In genomic region chr12:110122976-110123375, GRCm38 (mm10) we compare ENCODE assay signal across 13 mouse cellular contexts.
A peak's percentile ranks its signal among the peaks of the same experiment; 100 is the strongest.
DNase-seq lines count a peak whose midpoint lies in the region; ATAC-seq and TF ChIP-seq lines count a peak whose summit lies in the region.
"Had no signal": no experiment of that assay in that cellular context is flagged by ENCODE, and none has a peak within 500 bp of the region (broad histone marks: within the 10 kb centered on the region; RNA-seq: fewer than 3 reads in every experiment).

No protein-coding gene starts in this region.

- H3K36me3 ChIP-seq in kidney, postnatal 0 days (ENCODE audit: insufficient read depth, low read length) = no peaks in the 10 kb centered on the region
- H3K36me3 ChIP-seq in lung, postnatal 0 days (ENCODE audit: insufficient read depth, low read length) = no peaks in the 10 kb centered on the region
- H3K36me3 ChIP-seq: neural tube, embryonic 13.5 days had no signal

- no peak overlapping the region for H3K4me2 ChIP-seq in kidney, postnatal 0 days (ENCODE audit: low read length)
- no peak overlapping the region for H3K4me2 ChIP-seq in lung, postnatal 0 days (replicated peaks; ENCODE audit: low read depth, low read length)
- H3K4me2 ChIP-seq: liver, embryonic 11.5 days; neural tube, embryonic 13.5 days had no signal

- H3K27ac ChIP-seq in kidney, postnatal 0 days = no peak overlapping the region
- peak overlapping the region; percentile 59 for H3K27ac ChIP-seq in lung, postnatal 0 days (ENCODE audit: low read length)
- H3K27ac ChIP-seq: hindbrain, postnatal 0 days; neural tube, embryonic 13.5 days had no signal

- H3K9me3 ChIP-seq in kidney, postnatal 0 days (replicated peaks; ENCODE audit: low read length) = no peaks in the 10 kb centered on the region
- H3K9me3 ChIP-seq in lung, postnatal 0 days (ENCODE audit: low read length) = no peaks in the 10 kb centered on the region
- H3K9me3 ChIP-seq: neural tube, embryonic 13.5 days had no signal

- H3K4me3 ChIP-seq in kidney, postnatal 0 days (replicated peaks; ENCODE audit: low read depth, low read length) = no peak overlapping the region
- H3K4me3 ChIP-seq in lung, postnatal 0 days (ENCODE audit: low read depth, low read length) = no peak overlapping the region
- H3K4me3 ChIP-seq: neural tube, embryonic 13.5 days had no signal

- H3K4me1 ChIP-seq in kidney, postnatal 0 days (replicated peaks; ENCODE audit: insufficient read depth, low read length) = no peaks in the 10 kb centered on the region
- H3K4me1 ChIP-seq in lung, postnatal 0 days (ENCODE audit: insufficient read depth, low read depth, low read length) = no peaks in the 10 kb centered on the region; the same call in 1 of the 2 replicates
- H3K4me1 ChIP-seq: neural tube, embryonic 13.5 days had no signal

- H3K27me3 ChIP-seq in kidney, postnatal 0 days (ENCODE audit: insufficient read depth, low read length) = no peaks in the 10 kb centered on the region
- H3K27me3 ChIP-seq in lung, postnatal 0 days (replicated peaks; ENCODE audit: insufficient read depth, low read length) = no peaks in the 10 kb centered on the region
- H3K27me3 ChIP-seq: CH12.LX; neural tube, embryonic 13.5 days had no signal

- TF ChIP-seq CTCF in kidney, postnatal 0 days (IDR thresholded peaks at IDR 0.05; ENCODE audit: low read depth) = no peak
- TF ChIP-seq CTCF in lung, postnatal 0 days (IDR thresholded peaks at IDR 0.05) = no peak

- peak; percentile 86 for TF ChIP-seq EP300 in lung, postnatal 0 days (IDR thresholded peaks at IDR 0.05)

- 17% methylated on average over 4 of the region's 4 CpGs for WGBS in kidney, postnatal 0 days
- WGBS in lung, postnatal 0 days = 25% methylated on average over 4 of the region's 4 CpGs

- ATAC-seq in kidney, postnatal 0 days (replicated peaks; ENCODE audit: low FRiP score, low read depth) = 0 out of 2 replicates have a peak, but pooled peaks have one; percentile 63
- peak; percentile 89 for ATAC-seq in lung, postnatal 0 days
- ATAC-seq: hindbrain, postnatal 0 days had no signal

- H3K9ac ChIP-seq in kidney, postnatal 0 days (ENCODE audit: low read depth, low read length) = no peak overlapping the region
- no peak overlapping the region for H3K9ac ChIP-seq in lung, postnatal 0 days (replicated peaks; ENCODE audit: low read depth)
- H3K9ac ChIP-seq: neural tube, embryonic 13.5 days had no signal

- peak; percentile 39 for DNase-seq in 3134 (ENCODE audit: extremely low read depth, insufficient read length, low spot score)
- DNase-seq in NIH3T3 (ENCODE audit: low read depth) = peak; percentile 83
- DNase-seq in kidney, postnatal 0 days (ENCODE audit: low spot score) = peak; percentile 72
- DNase-seq in lung, postnatal 0 days (ENCODE audit: low spot score) = peak; percentile 73
- DNase-seq in frontal cortex, postnatal 36 days (ENCODE audit: low spot score in 2 of 2) = no peak
- DNase-seq in cerebellum, adult 11-12 months = no peak
- no peak for DNase-seq in thymus, postnatal 4 days
- DNase-seq: cerebellum, postnatal 10 days; retina, postnatal 1 day had no signal

Comparison
In these comparisons a context has a peak if more than half of its experiments do, and no peak if none do; other contexts are left out.
1. DNase-seq: peak in 3134 (single experiment), NIH3T3 (single experiment), kidney, postnatal 0 days (single experiment) and lung, postnatal 0 days (single experiment); none in frontal cortex, postnatal 36 days (0 of 2), cerebellum, adult 11-12 months (single experiment) and thymus, postnatal 4 days (single experiment).